Mouse (Mus musculus): ENCODE results near the gene Unc93b1.

The Unc93b1 gene

GRCm38 (mm10) chr19:3913692-3914091 lies 21.3 kb upstream of the Unc93b1 start:
- no peak for DNase-seq (ENCODE audit: low spot score)

- DNase-seq (ENCODE audit: low spot score): no peak
Observed at GRCm38 (mm10) chr19:3914535-3914934, 20.5 kb upstream of the Unc93b1 start.

DNA sequence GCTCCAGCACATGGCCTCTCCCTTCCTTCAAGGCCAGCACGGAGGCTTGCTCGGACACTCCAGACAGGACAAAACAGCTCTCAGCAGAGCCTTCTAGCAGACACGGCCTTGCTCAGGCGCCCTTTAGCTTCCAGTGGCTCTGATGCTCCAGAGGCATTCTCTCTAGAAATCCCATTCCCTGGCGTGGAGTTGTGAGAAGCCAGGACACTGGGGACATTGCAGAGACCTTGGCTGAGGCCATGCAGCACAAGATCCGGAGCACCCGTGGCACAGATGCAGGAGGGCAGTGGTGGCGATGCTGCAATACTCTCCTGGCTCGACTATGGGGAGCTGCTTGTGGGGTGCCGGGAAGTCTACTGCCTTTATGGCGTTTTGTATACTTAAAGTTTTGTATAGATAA lies 18.3 kb upstream of the Unc93b1 start:
- DNase-seq (ENCODE audit: low spot score): no peak

DNA sequence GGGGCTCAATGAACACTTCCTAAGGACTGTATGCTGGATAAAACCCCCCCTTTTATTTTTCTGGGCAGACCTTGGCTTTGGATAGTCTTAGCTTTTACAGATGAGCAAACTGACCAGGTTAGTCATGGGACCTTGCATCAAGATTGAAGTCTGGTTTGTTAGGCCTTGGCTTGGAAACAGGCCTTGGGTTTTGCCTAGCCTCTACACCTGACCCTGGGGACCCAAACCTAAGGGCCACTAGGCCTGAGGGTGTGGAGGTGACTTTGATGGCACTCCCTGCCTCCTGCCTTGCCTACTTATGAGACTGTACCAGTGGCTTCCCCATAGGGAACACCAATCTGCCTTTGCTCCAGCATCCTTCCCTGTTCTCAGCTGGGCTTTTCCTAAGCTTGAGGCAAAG lies 15.1 kb upstream of the Unc93b1 start:
- DNase-seq (ENCODE audit: low spot score): no peak

- DNase-seq (ENCODE audit: low spot score): no peak
Observed at GRCm38 (mm10) chr19:3922661-3923371, 12.2 kb upstream of the Unc93b1 start.

DNA sequence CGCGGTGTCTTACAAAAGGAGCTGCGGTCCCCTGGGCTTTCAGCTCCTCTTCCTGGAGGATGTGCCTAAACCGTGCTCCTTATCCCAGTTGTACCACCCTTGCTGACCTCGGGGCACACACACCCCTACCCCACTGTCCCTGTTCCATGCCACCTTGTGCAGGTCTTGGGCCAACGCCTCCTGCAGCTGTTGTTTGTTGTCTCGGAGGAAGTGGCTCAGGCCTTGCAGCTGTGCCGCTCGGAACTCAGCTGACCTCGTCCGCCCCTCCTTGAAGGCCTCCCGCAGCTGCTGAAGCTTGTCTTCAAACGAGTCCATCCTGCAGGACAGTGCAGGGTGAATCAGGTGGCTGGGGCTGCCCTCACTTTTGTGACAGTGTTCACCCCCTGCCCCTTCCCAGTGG lies 11.4 kb upstream of the Unc93b1 start:
- DNase-seq (ENCODE audit: low spot score): no peak

DNA sequence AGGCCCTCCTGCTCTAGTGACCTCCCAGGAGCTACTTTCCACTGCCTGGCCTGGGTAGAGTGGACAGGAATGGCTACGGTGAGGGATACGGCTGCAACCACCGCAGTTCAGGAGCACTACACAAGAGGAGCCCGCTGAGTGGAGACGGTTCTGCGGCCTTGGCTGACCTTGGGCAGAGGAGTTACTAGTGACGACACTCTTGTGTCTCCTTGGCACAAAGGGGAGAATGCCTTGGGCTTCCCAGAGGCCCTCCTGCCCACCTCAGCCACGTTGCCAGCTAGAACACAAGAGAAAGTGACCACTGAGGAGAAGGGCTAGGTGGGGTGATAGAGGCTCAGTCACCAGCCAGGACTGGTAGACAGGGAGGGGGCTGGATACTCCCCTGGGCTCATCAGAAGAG lies 10.8 kb upstream of the Unc93b1 start:
- DNase-seq (ENCODE audit: low spot score): no peak

DNA sequence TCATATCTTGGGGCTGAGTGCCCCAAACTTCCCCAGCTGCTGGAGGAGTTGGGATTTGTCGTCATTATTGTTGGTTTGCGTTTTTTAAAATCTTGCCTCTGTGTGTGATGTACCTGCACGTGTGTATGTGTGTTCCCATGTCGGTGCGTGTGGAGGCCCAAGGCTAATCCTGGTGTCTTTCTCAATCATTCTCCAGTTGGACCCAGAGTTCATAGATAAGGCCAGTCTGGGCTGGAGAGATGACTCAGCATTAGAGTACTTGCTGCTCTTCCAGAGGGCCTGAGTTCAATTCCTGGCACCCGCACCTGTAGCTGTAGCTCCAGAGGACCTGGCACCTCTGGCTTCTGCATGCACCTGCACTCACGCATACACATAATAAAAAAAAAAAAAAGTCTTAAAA lies 10.1 kb upstream of the Unc93b1 start:
- no peak for DNase-seq (ENCODE audit: low spot score)

GRCm38 (mm10) chr19:3925859-3926258 lies 9.1 kb upstream of the Unc93b1 start:
- DNase-seq (ENCODE audit: low spot score): no peak

GRCm38 (mm10) chr19:3926279-3926678 lies 8.7 kb upstream of the Unc93b1 start:
- no peak for DNase-seq (ENCODE audit: low spot score)

DNA sequence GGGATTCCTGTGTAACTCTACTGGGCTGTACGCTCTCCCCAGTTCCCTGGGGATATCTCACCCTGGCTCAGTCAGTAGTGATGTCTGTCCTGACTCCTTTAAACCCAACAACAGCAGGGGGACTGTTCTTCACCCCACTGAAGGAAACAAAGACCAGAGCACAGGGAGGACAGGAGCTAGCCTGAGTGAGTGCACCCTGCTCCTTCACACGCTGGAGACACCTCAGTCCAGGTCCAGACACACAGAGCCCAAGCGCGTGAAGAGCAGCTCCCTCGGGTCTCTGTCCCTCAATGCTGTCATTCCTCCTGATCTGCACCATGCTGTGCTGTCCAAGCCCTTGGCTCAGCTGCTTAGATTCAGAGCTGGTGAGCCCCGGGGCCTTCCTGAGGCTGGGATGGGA lies 8.3 kb upstream of the Unc93b1 start:
- DNase-seq (ENCODE audit: low spot score): no peak

- no peak for DNase-seq (ENCODE audit: low spot score)
Observed at GRCm38 (mm10) chr19:3927989-3928388, 7.0 kb upstream of the Unc93b1 start.

- DNase-seq (ENCODE audit: low spot score): no peak
Observed at GRCm38 (mm10) chr19:3928779-3929178, 6.2 kb upstream of the Unc93b1 start.

DNA sequence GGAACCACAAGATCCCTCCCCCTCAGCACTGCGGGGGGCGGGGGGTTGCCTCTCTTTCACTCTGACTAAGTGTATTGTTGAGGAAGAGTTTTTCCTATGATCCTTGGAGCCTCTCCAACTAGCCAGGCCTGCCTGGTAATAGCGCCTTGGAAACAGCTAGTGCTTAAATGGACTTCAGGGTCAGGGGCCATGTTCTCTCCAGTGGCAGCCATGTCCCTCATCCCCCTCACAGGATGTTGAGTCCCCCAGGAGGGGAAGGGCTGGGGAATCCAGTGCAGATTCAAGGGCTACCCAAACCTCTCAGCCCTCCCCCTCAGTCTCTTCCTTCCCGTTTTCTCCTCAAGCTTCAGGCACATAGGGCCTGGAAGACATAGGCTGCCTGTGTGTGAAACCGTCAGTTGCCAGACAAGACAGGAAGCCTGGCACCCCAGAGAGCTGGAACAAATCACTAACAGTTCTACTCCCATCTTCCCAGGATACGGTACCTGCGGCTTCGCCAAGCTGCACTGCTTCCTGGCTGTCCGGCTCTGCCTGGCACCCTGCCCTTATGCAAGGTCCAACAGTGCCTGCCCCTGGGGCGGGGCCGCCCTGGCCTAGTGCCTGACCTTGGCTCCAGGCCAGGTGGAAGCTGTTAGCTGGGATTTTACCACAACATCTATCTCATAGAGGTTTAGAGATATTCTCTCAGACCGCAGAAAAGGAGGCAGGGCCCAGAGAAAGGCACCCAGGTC lies 5.6 kb upstream of the Unc93b1 start, which contains the start of gene Aldh3b1:
TSS of gene Aldh3b1 (minus strand) at position 598 of the 731 bp plus-strand sequence.
- no peak for DNase-seq (ENCODE audit: low spot score)

- no peak for DNase-seq (ENCODE audit: low spot score)
Observed at GRCm38 (mm10) chr19:3930262-3931057, 4.5 kb upstream of the Unc93b1 start.

DNA sequence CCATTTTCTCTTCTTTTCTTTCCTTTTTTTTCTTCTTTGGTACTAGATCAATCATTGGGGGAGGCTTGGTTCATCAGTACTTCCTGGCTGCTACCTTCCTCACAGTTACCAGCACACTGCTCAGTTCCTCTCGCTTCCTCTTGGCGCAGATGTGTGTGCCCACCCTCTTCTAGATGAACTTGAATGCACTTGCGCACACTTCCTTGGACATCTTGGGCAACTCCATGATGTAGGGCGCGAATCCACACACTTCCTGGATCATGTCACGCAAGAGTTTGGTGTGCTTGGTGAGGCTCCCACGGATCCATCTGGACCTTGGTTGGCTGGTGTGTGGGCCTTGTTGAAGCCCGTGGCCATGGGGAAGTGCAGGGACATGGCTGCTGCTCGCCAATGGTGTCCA lies 3.3 kb upstream of the Unc93b1 start:
- no peak for DNase-seq (ENCODE audit: low spot score)

DNA sequence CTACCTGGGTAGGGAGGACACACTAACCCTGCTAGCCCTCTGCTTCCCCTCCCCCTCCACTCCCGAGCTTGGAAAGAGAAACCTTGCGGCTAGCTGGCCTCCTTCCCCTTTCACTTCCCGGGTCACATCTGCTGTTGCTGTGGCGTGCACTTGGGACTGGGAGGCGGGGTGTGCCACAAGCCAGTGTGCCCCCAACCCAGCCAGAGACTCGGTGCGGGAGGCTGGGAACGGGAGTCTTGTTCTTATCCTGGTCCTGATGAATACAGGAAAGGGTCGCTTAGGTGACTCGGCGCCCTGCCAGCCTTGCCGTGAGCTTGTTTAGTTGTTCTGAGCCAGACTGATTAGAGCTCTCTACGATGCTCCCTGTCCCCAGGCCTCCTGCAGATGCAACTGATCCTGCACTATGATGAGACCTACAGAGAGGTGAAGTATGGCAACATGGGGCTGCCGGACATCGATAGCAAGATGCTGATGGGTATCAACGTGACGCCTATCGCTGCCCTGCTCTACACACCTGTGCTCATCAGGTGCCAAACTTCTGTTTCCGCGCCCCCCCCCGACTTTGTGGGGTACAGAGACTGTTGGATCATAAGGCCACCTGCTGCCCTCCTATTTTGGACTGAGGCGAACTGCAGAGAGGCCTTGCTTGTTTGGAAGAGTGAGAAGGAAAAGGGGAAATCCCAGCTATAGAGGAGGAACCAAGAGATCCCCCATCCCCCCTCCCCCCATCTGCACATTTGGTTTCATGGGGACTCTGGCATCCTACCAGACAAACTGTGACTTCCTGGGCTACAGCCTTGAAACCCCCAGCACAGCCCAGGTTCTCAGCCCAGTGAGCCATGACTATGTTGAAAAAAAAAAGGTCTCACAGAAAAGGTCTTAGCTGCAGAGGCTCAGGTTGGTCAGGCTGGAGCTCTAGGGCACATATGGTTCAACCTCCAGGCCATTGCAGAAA lies 1.2 kb downstream of the Unc93b1 start:
- no peak for DNase-seq (ENCODE audit: low spot score)

DNA sequence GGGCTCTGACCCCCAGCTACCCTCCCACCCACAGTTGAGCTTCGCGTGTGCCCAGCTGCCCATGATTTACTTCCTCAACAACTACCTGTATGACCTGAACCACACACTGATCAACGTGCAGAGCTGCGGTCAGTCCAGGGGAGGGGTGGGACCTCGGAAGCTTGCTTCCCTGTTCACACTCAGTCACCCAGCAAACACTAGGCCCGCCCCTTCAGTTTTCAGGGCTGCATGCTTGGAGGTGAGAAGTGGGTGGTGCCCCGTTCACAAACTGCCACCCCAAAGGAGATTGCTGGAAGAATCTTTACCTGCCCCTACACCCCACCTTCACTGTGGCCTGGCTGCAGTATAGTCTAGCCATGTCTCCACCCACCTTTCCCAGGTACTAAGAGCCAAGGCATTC lies 7.3 kb downstream of the Unc93b1 start:
- DNase-seq (ENCODE audit: low spot score): no peak

GRCm38 (mm10) chr19:3942986-3943735 lies 8.2 kb downstream of the Unc93b1 start:
- DNase-seq (ENCODE audit: low spot score): peak; percentile 67

GRCm38 (mm10) chr19:3945872-3946564 lies 11.0 kb downstream of the Unc93b1 start:
- no peak for DNase-seq (ENCODE audit: low spot score)
